Mouse (Mus musculus): ENCODE data around the gene Antxr1.

Antxr1 gene

GRCm38 (mm10) chr6:87335091-87335934, at the start of gene Antxr1:
Antxr1 (minus strand) TSS chr6:87335821.
- DNase-seq (ENCODE audit: low spot score in 2 of 2): peak; percentile 9 to 21

GRCm38 (mm10) chr6:87384761-87385160, 49.1 kb upstream of the Antxr1 start:
- no peak for DNase-seq (ENCODE audit: low spot score in 2 of 2)

GRCm38 (mm10) chr6:87383926-87384691, 48.5 kb upstream of the Antxr1 start:
- no peak for DNase-seq (ENCODE audit: low spot score in 2 of 2)

- DNase-seq (ENCODE audit: low spot score in 2 of 2): no peak
These were observed 37.4 kb upstream of the Antxr1 start, which contains the start of gene Gkn2 for GRCm38 (mm10) chr6:87373057-87373456. Gkn2 (plus strand) TSS chr6:87373357.

GRCm38 (mm10) chr6:87369223-87369622, 33.6 kb upstream of the Antxr1 start:
- no peak for DNase-seq (ENCODE audit: low spot score in 2 of 2)

GRCm38 (mm10) chr6:87354441-87354840, 18.8 kb upstream of the Antxr1 start:
- no peak for DNase-seq (ENCODE audit: low spot score in 2 of 2)

- no peak for DNase-seq (ENCODE audit: low spot score in 2 of 2)
These were observed 15.2 kb upstream of the Antxr1 start, which contains the start of gene Gkn1 for GRCm38 (mm10) chr6:87350829-87351228. Gkn1 (minus strand) TSS chr6:87350942.

- no peak for DNase-seq (ENCODE audit: low spot score in 2 of 2)
These were observed 294 bp upstream of the Antxr1 start for GRCm38 (mm10) chr6:87335935-87336295.

- DNase-seq (ENCODE audit: low spot score in 2 of 2): no peak
These were observed 1.1 kb downstream of the Antxr1 start for GRCm38 (mm10) chr6:87334361-87335090.

GRCm38 (mm10) chr6:87332380-87332779, 3.2 kb downstream of the Antxr1 start:
- no peak for DNase-seq (ENCODE audit: low spot score in 2 of 2)

GRCm38 (mm10) chr6:87328265-87329173, 7.1 kb downstream of the Antxr1 start:
- DNase-seq (ENCODE audit: low spot score in 2 of 2): no peak

GRCm38 (mm10) chr6:87326932-87327331, 8.7 kb downstream of the Antxr1 start:
- no peak for DNase-seq (ENCODE audit: low spot score in 2 of 2)

- peak in 1 of 2 experiments; percentile 58 for DNase-seq (ENCODE audit: low spot score in 2 of 2)
These were observed 12.2 kb downstream of the Antxr1 start for GRCm38 (mm10) chr6:87323381-87323780.

GRCm38 (mm10) chr6:87318651-87319050, 17.0 kb downstream of the Antxr1 start:
- no peak for DNase-seq (ENCODE audit: low spot score in 2 of 2)

GRCm38 (mm10) chr6:87316966-87317365, 18.7 kb downstream of the Antxr1 start:
- no peak for DNase-seq (ENCODE audit: low spot score in 2 of 2)

GRCm38 (mm10) chr6:87312761-87313160, 22.9 kb downstream of the Antxr1 start:
- DNase-seq (ENCODE audit: low spot score in 2 of 2): no peak

GRCm38 (mm10) chr6:87304486-87304885, 31.1 kb downstream of the Antxr1 start:
- no peak for DNase-seq (ENCODE audit: low spot score in 2 of 2)

- no peak for DNase-seq (ENCODE audit: low spot score in 2 of 2)
These were observed 32.9 kb downstream of the Antxr1 start for GRCm38 (mm10) chr6:87302746-87303145.

GRCm38 (mm10) chr6:87301991-87302390, 33.6 kb downstream of the Antxr1 start:
- DNase-seq (ENCODE audit: low spot score in 2 of 2): no peak

- DNase-seq (ENCODE audit: low spot score in 2 of 2): no peak
These were observed 40.7 kb downstream of the Antxr1 start for GRCm38 (mm10) chr6:87294904-87295303.

All from natural killer cell, adult 2 months (primary cell).